Mouse (Mus musculus): ENCODE results near the gene Abhd16b. TPM values are rescaled to one million over a fixed set of nuclear protein-coding genes. Genes with fewer than 3 reads are reported as not detected.
"Not testable (repeated sequence)": the region's sequence is repeated elsewhere in the genome, so short reads cannot be mapped to it uniquely, and the experiment has no call there.

Gene Abhd16b
- total RNA-seq, 2 experiments from 2014 or later: not detected

GRCm38 (mm10) chr2:181485741-181486140, 7.3 kb upstream of the Abhd16b start:
- DNase-seq: no peak

- DNase-seq: peak; percentile 72 to 80
Measured at GRCm38 (mm10) chr2:181487338-181488277, 5.4 kb upstream of the Abhd16b start.

DNA sequence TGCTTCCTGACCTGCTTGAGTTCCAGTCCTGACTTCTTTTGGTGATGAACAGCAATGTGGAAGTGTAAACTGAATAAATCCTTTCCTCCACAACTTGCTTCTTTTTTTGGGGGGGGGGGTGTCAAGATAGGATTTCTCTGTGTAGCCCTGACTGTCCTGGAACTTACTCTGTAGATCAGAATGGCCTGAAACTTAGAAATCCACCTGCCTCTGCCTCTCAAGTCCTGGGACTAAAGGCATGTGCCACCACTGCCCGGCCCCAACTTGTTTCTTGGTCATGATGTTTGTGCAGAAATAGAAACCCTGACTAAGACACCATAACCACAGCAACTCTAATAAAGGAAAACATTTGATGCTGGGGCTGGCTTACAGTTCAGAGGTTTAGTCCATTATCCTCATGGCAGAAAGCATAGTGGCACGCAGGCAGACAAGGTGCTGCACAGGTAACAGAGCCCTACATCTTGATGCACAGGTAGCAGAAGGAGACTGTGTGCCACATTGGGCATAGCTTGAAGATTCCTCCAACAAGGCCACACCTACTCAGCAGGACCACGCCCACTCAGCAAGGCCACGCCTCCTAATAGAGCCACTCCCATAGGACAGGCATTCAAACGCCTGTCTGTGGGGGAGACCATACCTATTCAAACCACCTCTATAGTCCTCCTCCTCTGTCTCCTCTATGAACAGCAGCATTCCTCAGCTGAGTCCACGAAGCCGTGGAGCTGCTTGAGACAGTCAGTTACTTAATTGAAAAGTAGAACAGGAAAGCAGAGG, 1.4 kb upstream of the Abhd16b start:
- DNase-seq: peak; percentile 30 to 48

GRCm38 (mm10) chr2:181492206-181492605, 800 bp upstream of the Abhd16b start:
- DNase-seq: no peak

- peak in 1 of 2 experiments; percentile 24 for DNase-seq
Measured at GRCm38 (mm10) chr2:181494266-181494945, 1.4 kb downstream of the Abhd16b start.

DNA sequence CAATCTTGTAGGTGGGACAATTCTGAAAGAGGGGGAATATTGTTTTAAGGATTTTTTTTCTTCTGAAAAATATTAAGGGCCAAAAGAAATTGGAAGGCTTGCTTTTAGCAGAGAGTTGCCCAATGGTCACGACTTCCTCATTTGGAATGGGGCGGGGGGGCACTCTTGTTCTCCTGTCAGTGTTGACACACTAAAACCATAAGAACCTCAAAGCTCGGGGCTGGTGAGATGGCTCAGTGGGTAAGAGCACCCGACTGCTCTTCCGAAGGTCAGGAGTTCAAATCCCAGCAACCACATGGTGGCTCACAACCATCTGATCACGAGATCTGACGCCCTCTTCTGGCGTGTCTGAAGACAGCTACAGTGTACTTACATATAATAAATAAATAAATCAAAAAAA, 2.8 kb downstream of the Abhd16b start:
- not testable (repeated sequence) for DNase-seq

- DNase-seq: peak; percentile 70 to 79
Measured at GRCm38 (mm10) chr2:181496281-181496680, 3.3 kb downstream of the Abhd16b start.

DNA sequence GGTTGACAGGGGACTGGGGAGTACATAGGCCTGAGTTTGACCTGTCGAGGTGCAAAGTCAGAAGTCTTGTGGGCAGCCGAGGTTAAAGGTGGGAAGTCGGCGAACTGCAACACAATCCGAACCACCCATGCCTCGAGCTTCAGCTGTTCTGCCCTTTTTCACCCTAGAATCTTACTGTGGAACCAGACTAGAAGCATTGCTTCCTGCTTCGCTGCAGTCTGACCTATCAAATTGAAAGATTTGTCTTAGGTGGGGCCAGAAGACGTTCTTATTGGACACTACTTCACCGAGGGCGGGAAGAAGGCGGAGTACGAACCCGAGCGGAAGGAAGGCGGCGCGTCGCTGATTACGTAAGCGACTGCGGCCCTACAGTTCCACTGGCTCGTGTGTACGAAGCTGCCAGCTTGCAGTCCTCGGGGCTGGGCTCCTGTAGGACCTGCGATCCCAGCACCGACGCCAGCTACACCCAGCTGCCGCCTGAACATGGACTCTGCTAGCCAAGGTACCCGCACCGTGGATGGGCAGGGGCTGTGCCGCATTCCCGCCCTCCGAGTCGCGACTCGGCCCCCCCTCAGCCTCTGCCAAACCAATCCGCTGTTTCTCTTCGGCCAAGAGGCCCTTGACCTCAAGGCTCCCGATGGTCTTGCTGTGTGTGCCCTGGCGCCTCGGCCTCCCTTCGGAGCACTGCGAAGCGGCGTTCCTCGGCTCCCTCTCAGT, 4.0 kb downstream of the Abhd16b start, which contains the start of gene Tpd52l2:
TSS of gene Tpd52l2 (plus strand) at position 312 of the 717 bp plus-strand sequence.
- DNase-seq: peak; percentile 93

- DNase-seq: peak; percentile 83 to 88
Measured at GRCm38 (mm10) chr2:181497548-181497875, 4.5 kb downstream of the Abhd16b start.

DNA sequence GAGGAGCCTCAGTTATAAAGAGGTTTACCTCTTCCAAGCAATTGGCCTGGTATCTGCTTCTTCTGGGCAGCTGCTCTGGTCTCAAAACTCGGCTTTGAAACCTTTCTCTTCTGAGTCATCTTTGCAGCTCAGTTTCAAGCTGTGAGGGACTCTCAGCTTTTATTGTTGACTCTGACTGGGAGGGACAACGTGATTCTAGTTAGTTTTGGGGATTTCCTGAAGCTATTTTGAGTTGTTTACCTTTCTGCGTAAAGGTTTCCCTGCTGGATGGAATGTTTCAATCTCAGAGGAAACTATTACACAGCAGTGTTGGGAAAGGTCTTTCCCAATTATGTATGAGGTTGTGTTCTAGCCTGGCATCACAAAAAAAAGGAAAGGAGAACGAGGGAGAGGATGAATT, 5.6 kb downstream of the Abhd16b start:
- DNase-seq: no peak

GRCm38 (mm10) chr2:181509191-181509590, 16.2 kb downstream of the Abhd16b start:
- no peak for DNase-seq

- DNase-seq: no peak
Measured at GRCm38 (mm10) chr2:181511231-181511630, 18.2 kb downstream of the Abhd16b start.

DNA sequence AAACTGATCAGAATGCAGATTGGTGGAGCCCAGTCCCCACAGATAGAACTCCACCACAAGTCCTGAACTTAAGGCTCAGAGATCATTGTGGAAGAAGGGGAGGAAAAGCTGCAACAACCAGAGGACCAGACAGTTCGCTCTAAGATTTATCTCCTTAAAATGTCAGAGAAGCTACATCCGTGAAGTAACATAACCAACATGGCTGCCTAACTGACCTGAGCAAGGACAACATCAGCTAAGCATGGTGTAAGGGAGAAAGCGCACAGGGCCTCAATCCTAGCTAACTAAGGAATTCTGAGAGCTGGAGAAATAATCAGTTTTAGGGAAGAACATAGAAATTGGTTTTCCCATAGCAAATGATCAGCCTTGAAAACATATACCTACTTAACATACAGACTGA, 26.2 kb downstream of the Abhd16b start:
- no peak for DNase-seq

GRCm38 (mm10) chr2:181520118-181520935, 27.3 kb downstream of the Abhd16b start, which contains the start of gene Dnajc5:
Gene Dnajc5, plus strand, starts transcription at chr2:181520485.
- DNase-seq: peak; percentile 99

GRCm38 (mm10) chr2:181520936-181521227, 27.9 kb downstream of the Abhd16b start:
- no peak for DNase-seq

GRCm38 (mm10) chr2:181521491-181521890, 28.5 kb downstream of the Abhd16b start:
- DNase-seq: no peak

DNA sequence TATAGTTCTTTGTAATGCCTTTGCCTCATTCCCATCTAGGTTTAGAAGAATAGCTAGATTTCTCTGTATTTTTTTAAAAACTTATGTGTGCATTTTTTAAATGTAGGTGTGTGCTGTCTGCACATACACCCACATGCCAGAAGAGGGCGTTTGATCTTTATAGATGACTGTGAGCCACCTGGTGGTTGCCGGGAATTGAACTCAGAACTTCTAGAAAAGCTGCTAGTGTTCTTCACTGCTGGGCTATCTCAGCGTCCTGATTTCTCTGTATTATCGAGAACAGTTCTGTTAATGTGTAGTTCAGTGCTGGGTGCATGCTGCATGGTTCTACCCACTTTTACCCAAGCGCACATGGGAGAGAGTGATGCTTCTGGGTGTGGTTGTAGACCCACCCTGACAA, 29.8 kb downstream of the Abhd16b start:
- peak; percentile 17 to 22 for DNase-seq

- no peak for DNase-seq
Measured at GRCm38 (mm10) chr2:181525526-181525925, 32.5 kb downstream of the Abhd16b start.

GRCm38 (mm10) chr2:181529076-181529475, 36.1 kb downstream of the Abhd16b start:
- no peak for DNase-seq

GRCm38 (mm10) chr2:181532589-181532988, 39.6 kb downstream of the Abhd16b start:
- no peak for DNase-seq

- no peak for DNase-seq
Measured at GRCm38 (mm10) chr2:181536410-181536809, 43.4 kb downstream of the Abhd16b start.
